Mouse (Mus musculus) MEL (cell line): ENCODE results near the gene Omt2a.
"Not testable (repeated sequence)": the region's sequence is repeated elsewhere in the genome, so short reads cannot be mapped to it uniquely, and the experiment has no call there.

Source experiments
- CHD1 ChIP-seq: IDR thresholded peaks from 2 replicates; pipeline ENCODE4 v1.6.1; 2012; ENCODE audit warnings: low read depth, mild to moderate bottlenecking, inconsistent platforms, low read length, improper control_type of control experiment
- MXI1 ChIP-seq: IDR thresholded peaks from 2 replicates; pipeline ENCODE4 v1.6.1; 2011; ENCODE audit warnings: mild to moderate bottlenecking, low read depth, low read length, improper control_type of control experiment
- RAD21 ChIP-seq: IDR thresholded peaks from 2 replicates; pipeline ENCODE4 v1.6.1; 2011; ENCODE audit warnings: mild to moderate bottlenecking, low read depth, low read length, improper control_type of control experiment
- SIN3A ChIP-seq: IDR thresholded peaks from 2 replicates; pipeline ENCODE4 v1.6.1; 2012; ENCODE audit warnings: low read length, improper control_type of control experiment, inconsistent platforms

DNA sequence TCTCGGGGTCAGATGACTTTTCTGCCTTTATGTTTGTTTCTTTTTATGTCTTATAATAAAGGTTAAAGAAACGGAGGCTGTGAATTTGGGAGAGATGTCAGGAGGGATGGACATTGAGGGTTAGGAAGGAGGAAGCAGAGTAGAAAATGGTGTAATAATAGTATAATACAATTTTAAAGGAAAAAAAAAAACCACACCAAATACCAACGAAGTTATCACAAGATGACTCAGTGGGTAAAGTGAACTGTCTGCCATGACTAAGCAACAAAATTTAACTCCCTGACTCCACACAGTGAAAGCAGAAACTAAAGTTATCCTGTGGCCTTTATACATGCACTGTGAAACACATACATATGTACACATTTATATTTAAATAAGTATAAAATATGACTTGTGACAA lies 43.7 kb downstream of the Omt2a start:
- not testable (repeated sequence) for TF ChIP-seq MXI1, CHD1, SIN3A, RAD21
